Mouse (Mus musculus) cortical plate, adult 2 months (tissue): Measurements from ENCODE around the gene Rccd1.

Experiments used
- CTCF ChIP-seq: fragments of 200-500 bp; IDR thresholded peaks from 2 replicates; pipeline ENCODE4 v1.5.1; 2011; ENCODE audit warnings: mild to moderate bottlenecking, control low read depth, low read length; ENCODE audit not compliant: insufficient read depth; ENCODE audit errors: extremely low read depth
- POLR2A ChIP-seq: fragments of 200-500 bp; IDR thresholded peaks from 2 replicates; pipeline ENCODE4 v1.6.1; 2011; ENCODE audit warnings: mild to moderate bottlenecking, low read length, control low read depth; ENCODE audit not compliant: insufficient read depth; ENCODE audit errors: extremely low read depth

- TF ChIP-seq CTCF (peak; percentile 67), POLR2A (peak; percentile 88)
Measured at GRCm38 (mm10) chr7:80342858-80343257, 18.6 kb upstream of the Rccd1 start, which contains the start of gene Hddc3.
